Mouse (Mus musculus) kidney, postnatal 0 days (tissue): ENCODE results near the gene Tprg. TPM values are rescaled to one million over a fixed set of nuclear protein-coding genes. Genes with fewer than 3 reads are reported as not detected.

ENCODE experiments used
- ATAC-seq: fragments of 200-750 bp; cut with Nextera tagmentation; replicated peaks from 2 replicates; pipeline ENCODE4 v1.8.0; 2017; ENCODE audit warnings: low read depth, moderate number of reproducible peaks, moderate TSS enrichment, moderate library complexity; ENCODE audit not compliant: low FRiP score
- DNase-seq: peaks from one replicate; pipeline ENCODE4 v3.0.0-alpha.2; 2016; ENCODE audit warnings: low spot score
- H3K27ac ChIP-seq: fragments of 300-500 bp; sonication (generic); 2 replicates; pipeline ENCODE4 v1.5.1; 2014; ENCODE audit warnings: mild to moderate bottlenecking
- H3K27me3 ChIP-seq: fragments of 300-500 bp; sonication (generic); 2 replicates; pipeline ENCODE4 v1.6.1; 2014; ENCODE audit warnings: low read length, mixed read lengths; ENCODE audit not compliant: insufficient read depth
- H3K36me3 ChIP-seq: fragments of 300-500 bp; sonication (generic); 2 replicates; pipeline ENCODE4 v1.6.1; 2014; ENCODE audit warnings: low read length, mixed read lengths; ENCODE audit not compliant: insufficient read depth
- H3K4me1 ChIP-seq: fragments of 300-500 bp; sonication (generic); replicated peaks from 2 replicates; pipeline ENCODE4 v1.6.1; 2014; ENCODE audit warnings: antibody characterized with exemption, low read length, mixed read lengths; ENCODE audit not compliant: insufficient read depth
- H3K4me2 ChIP-seq: fragments of 300-500 bp; sonication (generic); 2 replicates; pipeline ENCODE4 v1.6.1; 2014; ENCODE audit warnings: mild to moderate bottlenecking, low read length, moderate library complexity, mixed read lengths
- H3K4me3 ChIP-seq: fragments of 300-500 bp; sonication (generic); replicated peaks from 2 replicates; pipeline ENCODE4 v1.5.1; 2014; ENCODE audit warnings: low read depth, low read length
- H3K9ac ChIP-seq: fragments of 300-500 bp; sonication (generic); 2 replicates; pipeline ENCODE4 v1.6.1; 2014; ENCODE audit warnings: low read depth, low read length
- H3K9me3 ChIP-seq: fragments of 300-500 bp; sonication (generic); replicated peaks from 2 replicates; pipeline ENCODE4 v1.6.1; 2016; ENCODE audit warnings: low read length, inconsistent platforms, mixed read lengths
- CTCF ChIP-seq: IDR thresholded peaks from 2 replicates; pipeline ENCODE4 v1.5.1; 2016; ENCODE audit warnings: antibody characterized with exemption, low read depth, mild to moderate bottlenecking, moderate library complexity
- WGBS: fragments of 180-500 bp; shearing (Covaris S2); extraction: QIAGEN DNeasy Blood & Tissue Kit; methylation state at CpG from one replicate; pipeline ENCODE4 v1.1.7; 2014; 5-methylcytosine and 5-hydroxymethylcytosine counted together
- polyA plus RNA-seq: library from polyadenylated mRNA; unstranded; fragments of >200 nt; fragmentation: Nextera tagmentation; extraction: Ambion mirVana; gene quantifications from 2 replicates; pipeline ENCODE4 v1.2.1, GENCODE M21; 2015

The Tprg gene
- polyA plus RNA-seq, 1 experiment from 2014 or later = 0.14 TPM

GRCm38 (mm10) chr16:25465435-25466139 is 179.0 kb downstream of the Tprg start:
- Histone ChIP-seq H3K9me3 (no peaks in the 10 kb centered on the region), H3K27ac (no peak overlapping the region), H3K27me3 (no peaks in the 10 kb centered on the region), H3K36me3 (no peaks in the 10 kb centered on the region), H3K9ac (no peak overlapping the region), H3K4me3 (no peak overlapping the region), H3K4me2 (no peak overlapping the region), H3K4me1 (0 out of 2 replicates have a peak, but pooled peaks cover 4% of the 10 kb centered on the region)
- ATAC-seq (no peak), DNase-seq (peak; percentile 49)
- WGBS = 48% methylated on average over 13 of the region's 13 CpGs
- no peak for TF ChIP-seq CTCF

GRCm38 (mm10) chr16:25468040-25468439 is 181.4 kb downstream of the Tprg start:
- no peaks in the 10 kb centered on the region for H3K9me3 ChIP-seq
- no peak overlapping the region for H3K4me2 ChIP-seq
- 81% methylated on average over 3 of the region's 3 CpGs for WGBS
- ATAC-seq = no peak
- 0 out of 2 replicates have a peak, but pooled peaks cover 4% of the 10 kb centered on the region for H3K4me1 ChIP-seq
- H3K27ac ChIP-seq = no peak overlapping the region
- no peaks in the 10 kb centered on the region for H3K36me3 ChIP-seq
- H3K9ac ChIP-seq = no peak overlapping the region
- H3K4me3 ChIP-seq = no peak overlapping the region
- DNase-seq = no peak
- no peak for TF ChIP-seq CTCF
- no peaks in the 10 kb centered on the region for H3K27me3 ChIP-seq

- H3K4me1 ChIP-seq = 0 out of 2 replicates have a peak, but pooled peaks cover 4% of the 10 kb centered on the region
- no peaks in the 10 kb centered on the region for H3K36me3 ChIP-seq
- H3K27ac ChIP-seq = no peak overlapping the region
- H3K9me3 ChIP-seq = no peaks in the 10 kb centered on the region
- H3K4me3 ChIP-seq = no peak overlapping the region
- ATAC-seq (no peak), DNase-seq (no peak)
- H3K4me2 ChIP-seq = no peak overlapping the region
- no peak for TF ChIP-seq CTCF
- H3K9ac ChIP-seq = no peak overlapping the region
- H3K27me3 ChIP-seq = no peaks in the 10 kb centered on the region
- 31% methylated on average over 5 of the region's 5 CpGs for WGBS
Observed at GRCm38 (mm10) chr16:25468662-25469061, 182.0 kb downstream of the Tprg start.
